Mouse (Mus musculus) testis, postnatal 10 days (tissue): ENCODE data around the gene Cd244a.

Experiments
- DNase-seq: peaks from one replicate; pipeline ENCODE4 v3.0.0; 2021; ENCODE audit warnings: low spot score

Gene Cd244a

DNA sequence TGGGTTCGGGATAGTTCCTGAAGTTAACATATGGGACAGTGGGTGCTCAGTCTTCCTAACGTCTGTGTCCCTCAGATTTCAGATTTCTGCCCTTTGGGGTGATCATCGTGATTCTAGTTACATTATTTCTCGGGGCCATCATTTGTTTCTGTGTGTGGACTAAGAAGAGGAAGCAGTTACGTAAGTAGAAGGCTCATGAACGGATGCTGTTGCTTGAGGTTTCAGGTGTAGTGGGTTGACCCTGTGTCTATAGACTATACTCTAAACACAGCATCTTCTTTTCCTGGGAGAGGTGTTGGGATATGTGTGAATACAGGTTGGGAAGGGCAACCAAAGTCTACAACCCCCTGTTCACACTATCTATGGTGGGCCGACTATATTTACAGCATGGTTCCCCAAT lies 18.2 kb downstream of the Cd244a start:
- no peak for DNase-seq

DNA sequence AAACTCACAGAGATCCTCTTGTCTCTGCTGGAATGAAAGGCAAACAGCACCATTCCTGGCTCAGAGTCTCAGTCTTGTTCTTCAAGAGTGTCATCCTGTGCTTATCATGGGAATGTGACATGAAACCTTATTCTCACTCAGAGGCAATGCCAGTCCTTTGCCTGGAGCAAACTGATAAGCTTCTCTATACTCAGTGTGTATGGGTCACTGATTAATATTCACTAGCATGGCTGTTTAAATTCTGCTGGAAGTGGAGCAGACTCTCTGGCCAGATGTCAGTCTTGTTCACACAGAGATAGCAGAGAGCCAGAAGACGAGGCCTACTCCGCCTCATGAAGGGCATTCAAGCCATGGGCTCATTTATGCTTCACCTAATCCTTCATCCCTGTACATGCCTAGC lies 25.6 kb downstream of the Cd244a start:
- no peak for DNase-seq

DNA sequence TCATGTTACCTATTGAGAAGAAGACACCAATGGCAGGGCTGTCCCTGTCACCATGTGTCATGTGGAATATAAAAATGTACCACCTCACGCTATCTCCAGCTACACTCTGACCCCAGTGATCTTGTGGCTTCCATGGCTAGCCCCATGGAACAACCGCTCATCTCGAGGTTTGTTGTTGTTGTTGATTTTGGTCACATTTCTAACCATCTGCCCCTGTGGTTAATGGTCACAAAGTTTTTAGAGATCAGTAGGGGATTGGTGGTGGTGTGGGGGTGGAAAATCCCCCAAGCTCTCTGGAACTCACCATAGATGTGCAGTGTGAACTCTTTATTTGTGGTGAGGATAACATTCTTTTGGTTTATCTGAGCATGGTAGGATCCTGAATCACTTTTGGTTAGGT lies 45.7 kb downstream of the Cd244a start:
- DNase-seq = no peak

DNA sequence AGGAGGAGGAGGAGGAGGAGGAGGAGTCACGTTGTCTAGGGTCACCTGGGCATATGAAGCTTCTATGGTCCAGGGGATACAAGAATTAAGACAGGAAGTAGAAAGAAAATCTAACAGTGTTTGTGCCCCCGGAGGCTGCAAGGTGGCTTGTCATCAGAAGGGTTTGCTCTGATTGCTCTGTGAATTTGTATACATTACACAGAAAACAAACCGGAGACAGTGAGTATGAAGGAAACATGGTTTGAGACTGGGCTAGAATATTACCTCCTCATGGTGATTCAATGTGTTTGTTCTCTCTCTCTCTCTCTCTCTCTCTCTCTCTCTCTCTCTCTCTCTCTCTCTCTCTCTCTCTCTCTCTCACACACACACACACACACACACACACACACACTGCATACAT lies 47.7 kb downstream of the Cd244a start:
- no peak for DNase-seq

DNA sequence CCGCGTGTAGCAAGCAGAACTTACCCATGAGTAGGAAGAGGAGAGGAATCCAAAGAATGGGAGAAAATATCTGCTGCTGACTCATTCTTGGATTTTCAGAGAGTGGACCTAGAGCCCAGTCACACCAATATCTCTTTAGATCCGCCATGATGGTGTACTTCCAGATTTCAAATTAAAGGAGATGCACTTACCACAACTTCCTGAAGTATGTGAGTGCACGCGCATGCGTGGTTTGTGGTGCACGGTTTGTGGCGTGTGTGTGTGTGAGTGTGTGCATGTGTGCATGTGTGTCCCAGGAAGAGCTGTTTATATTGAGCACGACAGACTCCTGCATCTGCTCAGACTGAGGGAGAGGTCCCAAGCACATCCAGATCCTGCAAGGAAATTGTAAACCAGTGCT lies 48.2 kb downstream of the Cd244a start, which contains the start of gene Ly9:
Gene Ly9, minus strand, starts transcription at position 235 of the 400 bp plus-strand sequence.
- no peak for DNase-seq

DNA sequence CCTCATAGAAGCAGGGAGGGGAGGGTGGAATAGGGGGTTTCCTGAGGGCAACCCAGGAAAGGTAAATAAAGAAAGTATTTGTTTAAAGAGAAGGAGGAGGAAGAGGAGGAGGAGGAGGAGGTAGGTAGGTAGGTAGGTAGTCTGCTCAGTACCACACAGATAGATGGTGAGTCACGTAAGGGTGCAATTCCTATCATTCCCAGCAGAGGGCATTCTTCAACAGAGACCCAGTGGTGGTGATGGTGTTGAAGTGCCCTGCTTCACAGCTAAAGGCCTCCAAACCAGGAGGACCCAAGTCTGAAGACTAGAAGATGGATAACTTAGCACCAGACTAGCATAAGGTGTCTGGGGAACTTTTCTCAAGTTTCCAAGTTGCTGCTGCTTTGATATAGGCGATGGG lies 51.0 kb downstream of the Cd244a start:
- no peak for DNase-seq

DNA sequence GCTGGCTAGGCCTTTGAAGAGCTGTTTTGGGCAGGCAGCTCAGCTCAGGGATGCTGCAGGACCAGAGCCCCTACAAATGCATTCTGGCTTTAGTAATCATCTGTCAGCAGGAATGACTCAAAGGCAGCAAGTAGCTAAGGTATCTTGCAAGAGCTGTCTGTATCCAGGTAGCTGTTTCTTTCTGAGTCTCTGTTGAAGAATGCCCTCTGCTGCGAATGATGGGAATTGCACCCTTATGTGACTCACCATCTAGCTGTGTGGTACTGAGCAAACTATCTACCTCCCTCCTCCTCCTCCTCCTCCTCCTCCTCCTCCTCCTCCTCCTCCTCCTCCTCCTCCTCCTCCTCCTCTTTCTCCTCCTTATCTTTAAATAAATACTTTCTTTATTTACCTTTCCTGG lies 51.8 kb downstream of the Cd244a start:
- no peak for DNase-seq

DNA sequence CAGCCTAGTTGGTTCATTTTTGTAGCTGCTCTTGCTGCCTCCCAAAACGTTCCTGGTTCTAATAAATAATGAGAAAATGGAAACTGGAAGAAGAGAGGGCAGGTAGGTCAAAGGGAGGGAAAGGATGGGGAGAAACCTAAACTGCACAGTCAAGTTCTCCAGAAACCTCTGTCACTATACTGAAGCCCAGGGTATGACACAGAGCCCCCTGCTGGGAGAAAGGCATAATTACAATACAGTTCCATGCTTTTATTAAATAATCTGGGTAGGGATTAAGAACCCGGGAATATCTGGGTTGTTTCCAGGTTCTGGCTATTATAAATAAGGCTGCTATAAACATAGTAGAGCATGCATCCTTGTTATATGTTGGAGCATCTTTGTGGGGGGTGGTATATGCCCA lies 55.0 kb downstream of the Cd244a start:
- DNase-seq = no peak

DNA sequence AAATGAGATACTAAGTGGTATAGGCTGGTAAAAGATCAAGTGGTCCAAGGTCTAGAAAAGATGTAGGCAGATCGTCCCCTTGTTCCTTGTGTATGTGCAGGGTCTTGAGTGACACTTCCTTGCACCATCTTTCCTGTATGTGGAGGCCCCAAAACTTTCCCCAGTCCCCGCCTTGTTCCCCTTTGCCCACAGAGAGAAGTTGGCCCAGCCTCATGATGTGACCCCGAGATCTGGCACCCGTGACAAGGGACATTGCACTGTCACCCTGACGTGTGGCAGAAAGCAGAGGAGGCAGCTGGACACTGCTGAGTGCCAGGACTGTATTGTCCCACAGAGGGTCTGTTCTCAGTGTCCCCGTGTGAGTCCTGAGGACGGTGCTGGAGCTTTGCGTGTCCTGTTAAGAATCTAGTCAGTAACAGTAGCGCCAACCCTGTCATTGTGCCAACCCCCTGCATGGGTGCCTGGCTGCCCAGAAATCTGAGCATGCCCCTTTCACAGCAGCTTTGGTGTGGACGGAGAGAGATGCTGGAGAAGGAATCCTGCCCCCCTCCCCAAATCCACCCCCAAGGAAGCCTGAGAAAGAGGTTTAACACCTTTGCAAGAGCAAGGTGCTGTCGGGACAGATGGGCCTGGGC lies 58.0 kb downstream of the Cd244a start:
- no peak for DNase-seq

DNA sequence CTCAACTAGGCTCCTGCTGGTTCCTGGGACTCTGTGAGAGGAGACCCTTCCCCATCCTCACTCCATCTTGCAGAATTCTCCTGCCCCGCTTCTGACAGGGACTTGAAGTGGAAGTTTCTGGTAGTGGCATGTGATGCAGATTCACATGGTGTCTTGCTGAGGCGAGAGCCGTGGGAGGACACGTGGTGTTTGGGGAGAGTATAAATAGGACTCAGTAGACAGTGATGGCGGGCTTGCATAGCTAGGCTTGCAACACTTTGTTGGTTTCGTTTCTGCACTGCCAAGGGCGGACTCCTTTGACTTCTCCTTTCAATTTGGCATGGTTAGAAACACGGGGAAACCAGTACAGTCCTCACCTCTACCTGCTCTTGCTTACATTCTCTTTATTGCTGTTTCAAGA lies 60.0 kb downstream of the Cd244a start:
- DNase-seq = no peak

DNA sequence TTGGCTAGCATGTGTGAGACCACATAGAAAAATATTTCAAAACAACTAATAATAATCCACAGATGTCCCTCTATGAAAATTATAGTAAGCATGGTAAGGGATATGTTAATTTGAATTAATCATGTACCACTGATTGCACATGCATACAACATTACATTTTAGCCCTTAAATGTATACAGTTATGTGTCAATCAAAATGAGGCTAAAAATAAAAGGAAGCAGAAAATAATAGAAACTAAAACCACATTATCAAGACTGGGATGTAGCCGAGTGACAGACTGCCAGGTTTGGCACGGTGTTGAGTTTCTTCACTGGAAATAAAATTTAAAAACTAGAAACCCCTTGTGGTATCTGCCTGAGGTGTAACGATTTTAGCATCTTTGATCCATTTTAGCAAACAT lies 60.7 kb downstream of the Cd244a start:
- DNase-seq = no peak

DNA sequence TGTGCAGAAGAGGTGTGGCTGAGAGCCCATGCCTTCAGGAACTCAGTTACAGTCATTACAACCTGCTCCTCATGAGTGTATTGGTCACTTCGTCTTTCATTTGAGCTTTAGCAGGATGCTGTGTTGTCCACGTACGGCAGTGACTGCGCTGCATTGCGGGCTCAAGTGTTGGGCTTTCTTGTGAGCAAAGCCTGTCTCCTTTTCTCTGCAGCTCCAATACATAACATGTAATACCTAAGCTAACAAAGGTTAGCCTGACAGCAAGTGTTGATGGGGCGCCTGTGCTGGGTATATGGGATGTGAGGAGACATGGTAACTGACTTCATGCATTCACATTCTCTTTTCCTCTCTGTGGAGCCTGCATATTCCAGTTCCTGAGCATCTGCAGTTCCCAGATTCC lies 61.1 kb downstream of the Cd244a start:
- DNase-seq = no peak

DNA sequence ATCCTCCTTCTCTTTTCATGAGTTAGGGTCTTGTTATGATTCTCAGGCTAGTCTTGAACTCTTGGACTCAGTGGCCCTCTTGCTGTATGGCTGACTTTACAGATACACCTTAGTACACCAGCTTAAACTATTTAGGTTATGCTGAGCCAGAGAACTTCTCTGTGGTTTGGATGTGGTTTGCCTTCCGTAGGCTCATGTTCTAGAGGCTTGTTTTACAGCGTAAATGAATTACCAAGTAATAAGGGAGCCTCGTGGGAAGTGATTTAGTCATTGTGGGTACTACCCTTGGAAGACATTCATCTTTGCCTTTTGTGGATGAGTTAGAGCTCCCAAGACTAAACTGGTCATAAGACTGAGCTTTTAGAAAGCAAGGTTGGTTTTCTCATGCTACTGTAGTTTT lies 68.8 kb downstream of the Cd244a start:
- DNase-seq = no peak

DNA sequence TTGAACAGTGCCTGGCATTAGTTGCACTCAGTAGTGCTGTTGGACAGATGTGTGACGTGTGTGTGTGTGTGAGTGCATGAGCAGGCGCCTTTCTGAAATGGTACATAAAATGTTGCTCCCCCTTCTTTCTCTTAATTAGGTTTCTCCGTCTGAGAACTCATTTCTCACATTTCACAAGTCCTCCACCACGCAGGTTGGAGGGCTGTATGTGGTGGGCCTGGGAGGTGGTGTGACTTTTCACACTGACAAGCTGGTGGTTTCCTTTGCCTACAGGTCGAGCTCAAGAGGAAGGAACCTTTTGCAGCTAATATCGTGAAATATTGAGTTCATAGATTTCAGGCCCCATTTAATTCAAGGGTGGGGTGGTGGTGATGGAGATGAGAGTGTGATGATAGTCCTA lies 70.2 kb downstream of the Cd244a start:
- no peak for DNase-seq

DNA sequence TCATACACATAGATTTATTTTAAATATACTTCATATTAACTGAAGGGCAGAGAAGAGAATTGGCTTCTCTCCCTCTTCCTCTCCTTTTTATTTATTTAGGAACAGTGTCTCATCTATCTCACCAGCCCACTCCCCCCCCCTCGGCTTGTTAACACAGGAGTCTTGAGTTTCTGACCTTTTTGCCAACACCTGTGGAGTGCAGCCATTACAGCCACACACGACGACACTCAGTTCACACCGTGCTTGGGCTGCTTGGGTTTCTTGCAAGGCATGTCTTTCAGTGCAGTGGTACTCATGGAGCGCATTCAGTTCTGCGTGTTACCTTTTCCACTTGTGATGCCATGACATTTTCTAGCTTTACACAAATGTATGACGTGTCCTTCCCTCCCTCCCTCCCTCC lies 71.0 kb downstream of the Cd244a start:
- DNase-seq = no peak

DNA sequence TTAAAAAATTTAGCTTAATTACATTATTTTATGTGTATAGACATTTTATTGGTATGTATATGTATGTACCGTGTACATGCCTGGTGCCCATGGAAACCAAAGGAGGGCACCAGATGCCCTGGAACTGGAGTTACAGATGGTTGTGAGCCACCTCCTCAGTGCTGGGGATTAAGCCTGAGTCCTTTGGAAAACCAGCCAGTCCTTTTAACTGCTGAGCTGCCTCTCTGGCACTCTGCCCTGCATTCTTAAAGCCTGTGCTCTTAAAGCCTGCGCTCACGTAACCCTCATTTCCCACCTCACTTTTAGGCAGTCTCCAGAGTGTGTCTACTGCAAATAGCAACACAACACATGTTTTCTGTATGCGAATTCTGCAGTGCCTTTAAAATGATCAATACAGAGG lies 71.9 kb downstream of the Cd244a start:
- DNase-seq = no peak

DNA sequence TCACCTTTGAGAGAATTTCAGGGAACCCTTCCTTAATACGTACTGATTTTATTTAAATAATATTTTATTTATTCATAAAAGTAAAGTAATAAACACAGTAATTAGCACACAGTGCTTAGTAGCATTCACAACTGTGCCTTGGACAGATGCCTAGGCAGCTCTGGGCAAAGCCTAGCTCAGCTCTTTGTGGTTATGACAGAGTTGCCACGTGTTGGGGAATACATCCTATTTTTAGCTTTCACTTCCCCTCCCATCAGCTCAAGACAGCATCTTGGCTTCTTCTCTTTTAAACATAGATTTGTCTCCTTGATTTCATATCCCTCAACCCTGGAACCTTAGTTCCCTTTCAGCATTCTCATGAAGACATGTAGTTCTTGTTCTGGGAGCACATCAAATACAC lies 72.5 kb downstream of the Cd244a start:
- no peak for DNase-seq

DNA sequence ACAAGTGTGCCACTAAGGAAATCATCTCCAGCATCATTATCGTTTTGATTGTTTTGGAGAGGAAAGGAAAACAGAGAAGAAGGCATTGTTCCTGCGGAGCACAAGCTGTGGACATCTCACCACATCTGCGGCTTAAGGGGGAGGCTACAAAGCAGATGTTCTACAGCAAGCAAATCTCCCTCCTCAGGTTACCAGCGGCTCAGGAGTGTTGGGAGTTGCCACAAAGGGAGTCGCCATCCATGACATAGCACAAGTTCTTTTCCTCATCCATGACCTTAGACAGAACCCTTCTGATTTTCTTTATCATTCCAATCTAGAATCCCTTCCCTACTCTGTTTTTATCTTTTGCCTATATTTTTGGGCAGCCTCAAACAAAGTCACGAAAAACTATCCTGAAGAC lies 76.7 kb downstream of the Cd244a start:
- no peak for DNase-seq

DNA sequence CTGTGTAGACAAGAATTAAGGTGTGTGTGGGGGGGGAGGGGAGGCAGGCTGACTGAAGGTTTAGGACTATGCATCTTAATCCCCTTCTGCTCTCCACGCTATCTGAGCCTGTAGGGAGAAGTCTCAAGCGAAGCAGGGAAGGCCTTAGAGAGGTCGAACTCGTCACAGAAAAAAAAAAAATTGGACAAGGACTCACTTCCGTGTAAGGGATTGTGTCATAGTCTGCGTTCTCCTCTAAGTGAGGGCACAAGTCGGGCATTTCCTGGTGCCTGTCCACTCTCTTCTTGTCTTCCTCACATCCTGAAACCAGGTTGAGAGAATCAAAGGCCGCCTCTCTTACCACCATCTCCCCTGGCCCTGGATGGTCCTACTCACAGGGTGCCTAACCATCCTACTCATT lies 78.1 kb downstream of the Cd244a start:
- DNase-seq = no peak

DNA sequence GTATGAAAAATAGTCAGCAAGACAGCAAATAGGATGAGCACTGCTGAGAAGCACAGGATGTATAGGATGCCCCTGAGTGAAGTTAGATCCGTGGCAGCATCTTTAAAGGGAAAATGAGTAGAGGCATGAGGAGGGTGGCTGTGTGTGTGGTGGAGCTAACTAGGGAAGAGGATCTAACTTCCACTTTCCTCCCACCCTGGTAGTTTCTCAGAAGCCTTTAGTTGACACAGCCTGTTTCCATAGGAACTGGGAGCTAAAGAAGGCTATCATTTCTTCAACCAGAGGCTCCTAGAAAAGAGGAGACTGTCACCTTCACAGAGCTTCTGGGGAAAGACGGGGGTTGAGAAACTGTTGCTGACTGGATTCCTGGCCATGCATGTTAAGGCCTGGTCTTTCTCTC lies 79.7 kb downstream of the Cd244a start:
- no peak for DNase-seq

DNA sequence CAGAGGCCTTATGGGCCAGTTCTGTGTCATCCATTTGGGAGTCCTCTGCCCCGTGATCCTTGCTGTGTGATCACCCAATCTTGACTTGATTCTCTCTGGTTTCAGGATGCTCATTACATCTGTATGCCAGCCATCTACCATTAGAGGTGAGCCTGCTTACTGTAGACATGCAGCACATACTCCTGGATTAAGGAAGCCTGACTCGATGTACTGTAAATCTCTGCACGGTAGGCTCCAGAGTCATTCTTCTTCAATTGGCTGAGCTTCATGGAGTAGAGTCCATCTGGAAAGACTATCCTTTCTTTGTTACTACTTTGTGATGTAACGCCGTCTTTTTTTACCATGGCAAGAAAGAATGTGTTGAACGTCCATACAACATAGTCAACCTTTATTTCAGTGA lies 81.8 kb downstream of the Cd244a start:
- no peak for DNase-seq

DNA sequence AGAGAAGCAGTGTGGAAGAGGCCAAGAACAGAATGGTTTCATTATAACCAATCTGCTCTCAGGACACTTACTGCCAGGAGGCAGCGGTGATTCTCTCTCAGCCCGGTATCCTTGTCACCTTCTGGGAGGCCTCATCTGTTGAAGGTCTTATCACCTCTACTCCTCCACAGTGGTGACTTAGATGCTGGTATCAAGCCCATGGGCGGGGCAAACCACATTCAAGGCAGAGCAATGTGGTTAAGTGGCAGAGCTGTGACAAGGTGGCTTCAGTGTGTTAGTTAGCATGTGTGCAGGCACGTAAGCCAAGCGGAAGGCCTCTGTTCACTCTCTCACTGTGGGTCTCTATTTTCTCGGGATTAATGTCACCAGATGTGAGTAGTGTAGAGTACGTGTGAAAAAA lies 84.6 kb downstream of the Cd244a start:
- DNase-seq = no peak

DNA sequence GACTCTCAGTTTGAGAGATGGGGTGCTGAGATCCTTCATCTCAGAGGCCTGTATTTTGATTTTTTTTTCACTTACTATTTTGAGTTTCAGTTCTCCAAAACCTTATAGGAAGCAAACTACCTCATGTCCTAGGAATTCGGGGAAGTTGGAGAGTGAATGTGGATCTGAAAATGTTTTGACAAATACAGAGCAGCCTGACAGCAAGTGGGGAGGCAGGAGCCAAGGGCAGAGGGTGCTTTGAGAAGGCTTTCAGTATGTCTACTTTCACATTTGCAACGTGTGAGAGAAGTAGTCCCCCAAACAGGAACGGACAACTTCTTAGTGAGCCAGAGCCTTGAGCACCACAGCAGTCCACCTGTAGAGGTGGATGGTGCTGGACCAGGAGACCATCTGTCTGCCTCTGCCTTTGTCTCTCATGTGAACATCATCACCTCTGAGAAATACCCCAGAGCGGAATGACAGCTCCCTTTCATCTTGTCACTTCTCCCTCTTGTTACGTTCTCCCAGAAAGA lies 87.5 kb downstream of the Cd244a start:
- no peak for DNase-seq

DNA sequence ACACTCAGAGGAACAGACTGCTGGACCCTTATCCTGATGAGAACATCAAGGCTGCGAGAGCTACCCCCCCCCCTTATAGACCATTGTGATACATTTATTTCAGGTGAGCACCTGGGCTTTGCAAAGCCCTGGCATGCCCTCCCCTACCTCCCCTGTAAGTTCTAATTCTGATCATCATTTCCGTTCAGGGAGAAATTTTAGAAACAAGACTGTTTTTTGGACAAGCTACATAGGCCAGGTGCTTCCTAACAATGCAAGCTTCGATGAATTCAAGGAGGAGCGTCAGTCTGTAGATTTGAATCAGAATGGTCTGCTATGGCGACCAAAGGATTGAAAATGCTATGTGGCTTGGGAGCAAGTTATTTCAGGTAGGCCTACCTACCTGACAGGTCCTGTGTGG lies 88.7 kb downstream of the Cd244a start:
- no peak for DNase-seq

DNA sequence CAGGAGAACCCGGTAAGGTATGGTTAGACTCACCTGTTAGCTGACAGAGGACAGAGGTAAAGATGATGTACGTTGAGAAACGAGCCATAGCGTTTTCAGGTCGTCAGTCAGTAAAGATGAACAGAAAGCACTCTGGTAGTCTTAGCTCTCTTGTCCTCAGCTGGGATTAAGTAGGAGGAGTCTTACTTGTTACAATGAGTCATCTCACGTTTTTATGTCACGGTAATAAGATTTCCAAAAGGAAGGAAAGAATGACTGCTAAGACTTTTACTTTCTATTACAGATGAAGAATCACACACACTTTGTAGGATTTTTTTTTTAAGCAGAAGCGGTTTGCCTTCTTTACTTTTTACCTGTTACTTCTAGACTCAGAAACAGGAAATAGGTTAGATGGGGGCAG lies 89.8 kb downstream of the Cd244a start:
- no peak for DNase-seq
